Mouse (Mus musculus): Measurements from ENCODE around the gene Tspear.

GRCm38 (mm10) chr10:77738929-77739328, 52.6 kb downstream of the Tspear start:
- TF ChIP-seq POLR2A (IDR thresholded peaks at IDR 0.05; ENCODE audit: borderline replicate concordance, extremely low read depth, insufficient read depth, insufficient read length, poor library complexity, severe bottlenecking), result no peak
- no peak for TF ChIP-seq CTCF (IDR thresholded peaks at IDR 0.05; ENCODE audit: borderline replicate concordance, extremely low read depth, insufficient read depth, insufficient read length)

Measured in brain, embryonic 14.5 days (tissue).